Mouse (Mus musculus) hindlimb bud, embryonic 11.5 days (tissue): ENCODE results near the gene Erc2.

Source experiments
- DNase-seq: peaks from one replicate; pipeline ENCODE4 v3.0.0-alpha.2; 2012; ENCODE audit warnings: low read depth, low spot score; ENCODE audit errors: extremely low spot score

The Erc2 gene

GRCm38 (mm10) chr14:28356031-28356430, 733.8 kb downstream of the Erc2 start:
- DNase-seq, result no peak

GRCm38 (mm10) chr14:28359502-28359901, 737.3 kb downstream of the Erc2 start:
- no peak for DNase-seq

- no peak for DNase-seq
Measured at GRCm38 (mm10) chr14:28359983-28360382, 737.8 kb downstream of the Erc2 start.

GRCm38 (mm10) chr14:28362336-28362735, 740.1 kb downstream of the Erc2 start:
- DNase-seq, result no peak

- no peak for DNase-seq
Measured at GRCm38 (mm10) chr14:28370713-28371112, 748.5 kb downstream of the Erc2 start.

- DNase-seq, result no peak
Measured at GRCm38 (mm10) chr14:28371651-28372050, 749.4 kb downstream of the Erc2 start.

- no peak for DNase-seq
Measured at GRCm38 (mm10) chr14:28375642-28376091, 753.4 kb downstream of the Erc2 start.

- DNase-seq, result no peak
Measured at GRCm38 (mm10) chr14:28376208-28376805, 754.1 kb downstream of the Erc2 start.

- no peak for DNase-seq
Measured at GRCm38 (mm10) chr14:28377519-28377918, 755.3 kb downstream of the Erc2 start.

- DNase-seq, result no peak
Measured at GRCm38 (mm10) chr14:28380129-28380528, 757.9 kb downstream of the Erc2 start.

- DNase-seq, result no peak
Measured at GRCm38 (mm10) chr14:28381801-28382550, 759.7 kb downstream of the Erc2 start.

- DNase-seq, result no peak
Measured at GRCm38 (mm10) chr14:28386815-28387607, 764.8 kb downstream of the Erc2 start.

- DNase-seq, result no peak
Measured at GRCm38 (mm10) chr14:28398915-28399314, 776.7 kb downstream of the Erc2 start.

GRCm38 (mm10) chr14:28399897-28400296, 777.7 kb downstream of the Erc2 start:
- DNase-seq, result no peak

- DNase-seq, result no peak
Measured at GRCm38 (mm10) chr14:28405277-28405840, 783.1 kb downstream of the Erc2 start.

GRCm38 (mm10) chr14:28409390-28409789, 787.2 kb downstream of the Erc2 start:
- no peak for DNase-seq

- DNase-seq, result no peak
Measured at GRCm38 (mm10) chr14:28409796-28410347, 787.6 kb downstream of the Erc2 start.

- no peak for DNase-seq
Measured at GRCm38 (mm10) chr14:28410789-28411225, 788.6 kb downstream of the Erc2 start.

- DNase-seq, result no peak
Measured at GRCm38 (mm10) chr14:28412252-28412995, 790.2 kb downstream of the Erc2 start.

GRCm38 (mm10) chr14:28413516-28413915, 791.3 kb downstream of the Erc2 start:
- no peak for DNase-seq
